ENCODE assay signal across 7 mouse cellular contexts in genomic region chr2:149830536-149831458, GRCm38 (mm10). TPM values are rescaled to one million over a fixed set of nuclear protein-coding genes. Genes with fewer than 3 reads are reported as not detected.
DNase-seq lines count a peak whose midpoint lies in the region; ATAC-seq and TF ChIP-seq lines count a peak whose summit lies in the region.

Gene C530025M09Rik (minus strand): TSS chr2:149831213.

- WGBS in embryonic facial prominence, embryonic 13.5 days = under 1% methylated on average over 81 of the region's 82 CpGs
- under 1% methylated on average over 81 of the region's 82 CpGs for WGBS in midbrain, embryonic 14.5 days

- H3K36me3 ChIP-seq in G1E (replicated peaks) = no peaks in the 10 kb centered on the region
- H3K36me3 ChIP-seq in embryonic facial prominence, embryonic 13.5 days = no peaks in the 10 kb centered on the region
- no peaks in the 10 kb centered on the region for H3K36me3 ChIP-seq in midbrain, embryonic 14.5 days (ENCODE audit: control insufficient read depth, insufficient read depth, low read length)

- H3K27me3 ChIP-seq in G1E (ENCODE audit: insufficient read depth, low read length) = no peaks in the 10 kb centered on the region
- H3K27me3 ChIP-seq in embryonic facial prominence, embryonic 13.5 days = peaks cover 69% of the 10 kb centered on the region
- H3K27me3 ChIP-seq in midbrain, embryonic 14.5 days (ENCODE audit: control insufficient read depth, insufficient read depth, low read length) = peaks cover 19% of the 10 kb centered on the region

- H3K4me2 ChIP-seq in embryonic facial prominence, embryonic 13.5 days = peak within 1 kb of the TSS; percentile 98
- H3K4me2 ChIP-seq in midbrain, embryonic 14.5 days (ENCODE audit: low read length) = peak within 1 kb of the TSS; percentile 98

- H3K9me3 ChIP-seq in G1E (replicated peaks) = peaks cover 23% of the 10 kb centered on the region
- H3K9me3 ChIP-seq in embryonic facial prominence, embryonic 13.5 days = no peaks in the 10 kb centered on the region
- H3K9me3 ChIP-seq in midbrain, embryonic 14.5 days (ENCODE audit: control insufficient read depth, low read length) = no peaks in the 10 kb centered on the region

- intact Hi-C loops in heart, postnatal 10 days (cut with DNase I) = no loop called here

- no peak for TF ChIP-seq CTCF in G1E (IDR thresholded peaks at IDR 0.05; ENCODE audit: low read depth, low read length)

- H3K4me1 ChIP-seq in G1E (ENCODE audit: insufficient read depth, low read depth, low read length) = no peaks in the 10 kb centered on the region
- H3K4me1 ChIP-seq in embryonic facial prominence, embryonic 13.5 days = peaks cover 21% of the 10 kb centered on the region
- H3K4me1 ChIP-seq in midbrain, embryonic 14.5 days (ENCODE audit: control insufficient read depth, insufficient read depth, low read length) = peaks cover 10% of the 10 kb centered on the region; the same call in 1 of the 2 replicates

- no peak for ATAC-seq in G1E (ENCODE audit: extremely low read depth, insufficient number of reproducible peaks, low FRiP score, poor library complexity, severe bottlenecking)
- peak; percentile 56 for ATAC-seq in embryonic facial prominence, embryonic 13.5 days (ENCODE audit: insufficient number of reproducible peaks, insufficient read depth, low FRiP score, low TSS enrichment, low read depth)
- ATAC-seq in midbrain, embryonic 14.5 days (ENCODE audit: low FRiP score, low TSS enrichment) = peak; percentile 83

- no peak within 1 kb of the TSS for H3K27ac ChIP-seq in embryonic facial prominence, embryonic 13.5 days
- 0 out of 2 replicates have a peak within 1 kb of the TSS, but pooled peaks have one; percentile 32 for H3K27ac ChIP-seq in midbrain, embryonic 14.5 days (replicated peaks; ENCODE audit: low read depth, low read length)

- peak within 1 kb of the TSS; percentile 35; the same call in 1 of the 2 replicates for H3K4me3 ChIP-seq in G1E (ENCODE audit: low read depth, low read length)
- H3K4me3 ChIP-seq in embryonic facial prominence, embryonic 13.5 days = peak within 1 kb of the TSS; percentile 58
- peak within 1 kb of the TSS; percentile 65 for H3K4me3 ChIP-seq in midbrain, embryonic 14.5 days (replicated peaks; ENCODE audit: low read depth, low read length)

- H3K9ac ChIP-seq in embryonic facial prominence, embryonic 13.5 days = peak within 1 kb of the TSS; percentile 67
- peak within 1 kb of the TSS; percentile 63 for H3K9ac ChIP-seq in midbrain, embryonic 14.5 days (replicated peaks; ENCODE audit: low read length)

- no peak for DNase-seq in G1E (ENCODE audit: low spot score)
- peak; percentile 59 for DNase-seq in adrenal gland, postnatal 25 days
- DNase-seq in heart, postnatal 10 days = peak; percentile 16 to 20
- DNase-seq in left cerebral cortex, adult 8-10 months (ENCODE audit: low spot score in 2 of 2) = peak; percentile 43 to 55
- peak; percentile 82 for DNase-seq in midbrain, embryonic 14.5 days
- DNase-seq in testis, postnatal 10 days (ENCODE audit: low spot score) = peak; percentile 66

RNA-seq across cellular contexts. Expression of gene C530025M09Rik, which starts in this region (rescaled TPM):
- total RNA-seq in G1E (2014; fragmentation: Nextera tagmentation) (not detected in 2 replicates), G1E (2017) (not detected in 2 replicates)
- polyA plus RNA-seq in G1E (2012) = not detected in 2 replicates
- total RNA-seq in adrenal gland, postnatal 25 days (2021) = not detected in 2 replicates
- 0.47 TPM in 1 of 2 replicates, not detected in the other for polyA plus RNA-seq in embryonic facial prominence, embryonic 13.5 days (2015; fragmentation: Nextera tagmentation; extraction: Ambion mirVana)
- not detected for total RNA-seq in heart, postnatal 10 days (2021)
- total RNA-seq in left cerebral cortex, adult 8-10 months (2022) = 1 to 10 TPM; 1.2 to 2.5 (median 1.6) TPM
- 0.57 and 1.0 TPM in 2 replicates for polyA plus RNA-seq in midbrain, embryonic 14.5 days (2014; fragmentation: Nextera tagmentation; extraction: Ambion mirVana)

Comparison
In these comparisons a context has a peak if more than half of its experiments do, and no peak if none do; other contexts are left out.
1. Peak in DNase-seq in adrenal gland, postnatal 25 days; RNA of the gene not detected or under 1 TPM.
2. Peak in ATAC-seq, H3K4me3 ChIP-seq, H3K9ac ChIP-seq and H3K4me2 ChIP-seq in embryonic facial prominence, embryonic 13.5 days; RNA of the gene not detected or under 1 TPM.
3. Peak in DNase-seq in heart, postnatal 10 days; RNA of the gene not detected or under 1 TPM.